Mouse (Mus musculus) limb, embryonic 14.5 days (tissue): ENCODE measurements around the gene Tead2. TPM values are rescaled to one million over a fixed set of nuclear protein-coding genes. Genes with fewer than 3 reads are reported as not detected.
"Not testable (repeated sequence)": the region's sequence is repeated elsewhere in the genome, so short reads cannot be mapped to it uniquely, and the experiment has no call there.

Source experiments
- ATAC-seq: fragments of 200-750 bp; cut with Nextera tagmentation; 2 replicates; pipeline ENCODE4 v1.8.0; 2017; ENCODE audit warnings: low read depth, moderate number of reproducible peaks, moderate TSS enrichment; ENCODE audit not compliant: low FRiP score
- DNase-seq: peaks from one replicate; pipeline ENCODE4 v3.0.0-alpha.2; 2015; ENCODE audit warnings: low spot score
- H3K27ac ChIP-seq: fragments of 300-500 bp; sonication (generic); replicated peaks from 2 replicates; pipeline ENCODE4 v1.5.1; 2014; ENCODE audit warnings: low read depth, mild to moderate bottlenecking, low read length, moderate library complexity, mixed read lengths
- H3K27me3 ChIP-seq: fragments of 300-500 bp; sonication (generic); 2 replicates; pipeline ENCODE4 v1.6.1; 2014; ENCODE audit warnings: low read length, mixed read lengths; ENCODE audit not compliant: control insufficient read depth, insufficient read depth
- H3K36me3 ChIP-seq: fragments of 300-500 bp; sonication (generic); 2 replicates; pipeline ENCODE4 v1.6.1; 2014; ENCODE audit warnings: mild to moderate bottlenecking, low read length, moderate library complexity, mixed read lengths; ENCODE audit not compliant: control insufficient read depth, insufficient read depth
- H3K4me1 ChIP-seq: fragments of 300-500 bp; sonication (generic); 2 replicates; pipeline ENCODE4 v1.6.1; 2014; ENCODE audit warnings: antibody characterized with exemption, low read length, mixed read lengths; ENCODE audit not compliant: control insufficient read depth, insufficient read depth
- H3K4me2 ChIP-seq: fragments of 300-500 bp; sonication (generic); replicated peaks from 2 replicates; pipeline ENCODE4 v1.6.1; 2014; ENCODE audit warnings: low read depth, mild to moderate bottlenecking, low read length, moderate library complexity; ENCODE audit not compliant: severe bottlenecking
- H3K4me3 ChIP-seq: fragments of 300-500 bp; sonication (generic); replicated peaks from 2 replicates; pipeline ENCODE4 v1.5.1; 2014; ENCODE audit warnings: low read length
- H3K9ac ChIP-seq: fragments of 300-500 bp; sonication (generic); 2 replicates; pipeline ENCODE4 v1.6.1; 2014; ENCODE audit warnings: mild to moderate bottlenecking, low read depth, low read length, moderate library complexity; ENCODE audit not compliant: severe bottlenecking
- H3K9me3 ChIP-seq: fragments of 300-500 bp; sonication (generic); 2 replicates; pipeline ENCODE4 v1.6.1; 2016; ENCODE audit warnings: low read length; ENCODE audit not compliant: control insufficient read depth
- POLR2A ChIP-seq: fragments of 200-500 bp; IDR thresholded peaks from 2 replicates; pipeline ENCODE4 v1.8.0; 2012; ENCODE audit warnings: inconsistent platforms, mild to moderate bottlenecking, moderate library complexity, borderline replicate concordance; ENCODE audit not compliant: insufficient read depth, insufficient read length; ENCODE audit errors: extremely low read depth
- WGBS: fragments of 180-500 bp; shearing (Covaris S2); extraction: QIAGEN DNeasy Blood & Tissue Kit; methylation state at CpG from one replicate; pipeline ENCODE4 v1.1.7; 2014; 5-methylcytosine and 5-hydroxymethylcytosine counted together
- polyA plus RNA-seq, 2 experiments: library from polyadenylated mRNA; depleted of rRNA in 1 of 2; stranded (reverse) in 1 of 2; unstranded in 1 of 2; fragments of >200 nt; fragmentation: Nextera tagmentation in 1 of 2; extraction: Ambion mirVana in 1 of 2; gene quantifications; 2 replicates each; pipeline versions ENCODE4 v1.2.1 to v1.2.3; 2012 to 2014

The Tead2 gene
- polyA plus RNA-seq, 2 experiments: 143 to 450 TPM

GRCm38 (mm10) chr7:45172974-45173373 is 42.6 kb upstream of the Tead2 start:
- DNase-seq (no peak), ATAC-seq (no peak)
- WGBS: 65% methylated on average over 7 of the region's 7 CpGs
- Histone ChIP-seq H3K36me3 (no peaks in the 10 kb centered on the region), H3K9ac (no peak overlapping the region), H3K27me3 (peaks cover 63% of the 10 kb centered on the region), H3K4me3 (no peak overlapping the region), H3K4me2 (no peak overlapping the region), H3K27ac (no peak overlapping the region), H3K9me3 (peaks cover 19% of the 10 kb centered on the region), H3K4me1 (no peaks in the 10 kb centered on the region)
- no peak for TF ChIP-seq POLR2A

GRCm38 (mm10) chr7:45173772-45174171 is 41.8 kb upstream of the Tead2 start:
- H3K9me3 ChIP-seq: peaks cover 19% of the 10 kb centered on the region
- not testable (repeated sequence) for H3K4me3 ChIP-seq, H3K4me2 ChIP-seq, ATAC-seq, DNase-seq, H3K4me1 ChIP-seq, H3K9ac ChIP-seq, H3K36me3 ChIP-seq, H3K27ac ChIP-seq
- H3K27me3 ChIP-seq: peaks cover 63% of the 10 kb centered on the region
- 67% methylated on average over 1 of the region's 1 CpGs for WGBS

GRCm38 (mm10) chr7:45174567-45175280 is 40.8 kb upstream of the Tead2 start:
- no peak overlapping the region for H3K9ac ChIP-seq
- WGBS: 5% methylated on average over 24 of the region's 29 CpGs
- TF ChIP-seq POLR2A: no peak
- ATAC-seq: no peak
- H3K4me1 ChIP-seq: no peaks in the 10 kb centered on the region
- H3K36me3 ChIP-seq: no peaks in the 10 kb centered on the region
- no peak overlapping the region for H3K27ac ChIP-seq
- no peak for DNase-seq
- peaks cover 61% of the 10 kb centered on the region for H3K27me3 ChIP-seq
- no peak overlapping the region for H3K4me3 ChIP-seq
- 0 out of 2 replicates have a peak overlapping the region, but pooled peaks have one; percentile 10 for H3K4me2 ChIP-seq
- H3K9me3 ChIP-seq: peaks cover 9% of the 10 kb centered on the region

GRCm38 (mm10) chr7:45175398-45175797 is 40.2 kb upstream of the Tead2 start:
- Histone ChIP-seq H3K36me3 (no peaks in the 10 kb centered on the region), H3K4me1 (no peaks in the 10 kb centered on the region), H3K9ac (no peak overlapping the region), H3K27ac (no peak overlapping the region), H3K4me2 (no peak overlapping the region), H3K4me3 (no peak overlapping the region), H3K27me3 (peaks cover 65% of the 10 kb centered on the region), H3K9me3 (peaks cover 3% of the 10 kb centered on the region; the same call in 1 of the 2 replicates)
- TF ChIP-seq POLR2A: no peak
- WGBS: 4% methylated on average over 13 of the region's 13 CpGs
- DNase-seq (no peak), ATAC-seq (no peak)

GRCm38 (mm10) chr7:45175929-45176328 is 39.6 kb upstream of the Tead2 start:
- WGBS: 1% methylated on average over 22 of the region's 23 CpGs
- ATAC-seq: no peak

GRCm38 (mm10) chr7:45176356-45176755 is 39.2 kb upstream of the Tead2 start:
- Histone ChIP-seq H3K4me3 (peak overlapping the region; percentile 22), H3K4me1 (no peaks in the 10 kb centered on the region), H3K36me3 (no peaks in the 10 kb centered on the region), H3K4me2 (peak overlapping the region; percentile 35), H3K27ac (no peak overlapping the region), H3K9me3 (no peaks in the 10 kb centered on the region), H3K27me3 (peaks cover 74% of the 10 kb centered on the region), H3K9ac (0 out of 2 replicates have a peak overlapping the region, but pooled peaks have one; percentile 7)
- no peak for ATAC-seq
- TF ChIP-seq POLR2A: no peak
- 4% methylated on average over 28 of the region's 31 CpGs for WGBS
- no peak for DNase-seq

More at GRCm38 (mm10) chr7:45175929-45176328, 39.6 kb upstream of the Tead2 start:
- Histone ChIP-seq H3K9ac (peak overlapping the region; percentile 7; the same call in 1 of the 2 replicates), H3K4me2 (peak overlapping the region; percentile 35), H3K27me3 (peaks cover 70% of the 10 kb centered on the region), H3K4me3 (peak overlapping the region; percentile 22), H3K4me1 (no peaks in the 10 kb centered on the region), H3K36me3 (no peaks in the 10 kb centered on the region), H3K27ac (no peak overlapping the region), H3K9me3 (no peaks in the 10 kb centered on the region)
- DNase-seq: no peak
- TF ChIP-seq POLR2A: no peak
